Mouse (Mus musculus) layer of hippocampus, postnatal 25 days (tissue): Measurements from ENCODE around the gene Des. TPM values are rescaled to one million over a fixed set of nuclear protein-coding genes. Genes with fewer than 3 reads are reported as not detected.
A peak's percentile ranks its signal among the peaks of the same experiment; 100 is the strongest.

Experiments used
- DNase-seq, 2 experiments: peaks; one replicate each; pipeline ENCODE4 v3.0.0; 2022; ENCODE audit warnings: mixed read lengths in 2 of 2, low spot score in 1 of 2; ENCODE audit errors: extremely low spot score in 1 of 2
- total RNA-seq, 2 experiments: library from RNA; stranded (reverse); gene quantifications; 2 replicates each; pipeline ENCODE4 v1.2.3; 2021

Des gene
- total RNA-seq, 2 experiments from 2014 or later = 0.94 to 1.2 TPM

DNA sequence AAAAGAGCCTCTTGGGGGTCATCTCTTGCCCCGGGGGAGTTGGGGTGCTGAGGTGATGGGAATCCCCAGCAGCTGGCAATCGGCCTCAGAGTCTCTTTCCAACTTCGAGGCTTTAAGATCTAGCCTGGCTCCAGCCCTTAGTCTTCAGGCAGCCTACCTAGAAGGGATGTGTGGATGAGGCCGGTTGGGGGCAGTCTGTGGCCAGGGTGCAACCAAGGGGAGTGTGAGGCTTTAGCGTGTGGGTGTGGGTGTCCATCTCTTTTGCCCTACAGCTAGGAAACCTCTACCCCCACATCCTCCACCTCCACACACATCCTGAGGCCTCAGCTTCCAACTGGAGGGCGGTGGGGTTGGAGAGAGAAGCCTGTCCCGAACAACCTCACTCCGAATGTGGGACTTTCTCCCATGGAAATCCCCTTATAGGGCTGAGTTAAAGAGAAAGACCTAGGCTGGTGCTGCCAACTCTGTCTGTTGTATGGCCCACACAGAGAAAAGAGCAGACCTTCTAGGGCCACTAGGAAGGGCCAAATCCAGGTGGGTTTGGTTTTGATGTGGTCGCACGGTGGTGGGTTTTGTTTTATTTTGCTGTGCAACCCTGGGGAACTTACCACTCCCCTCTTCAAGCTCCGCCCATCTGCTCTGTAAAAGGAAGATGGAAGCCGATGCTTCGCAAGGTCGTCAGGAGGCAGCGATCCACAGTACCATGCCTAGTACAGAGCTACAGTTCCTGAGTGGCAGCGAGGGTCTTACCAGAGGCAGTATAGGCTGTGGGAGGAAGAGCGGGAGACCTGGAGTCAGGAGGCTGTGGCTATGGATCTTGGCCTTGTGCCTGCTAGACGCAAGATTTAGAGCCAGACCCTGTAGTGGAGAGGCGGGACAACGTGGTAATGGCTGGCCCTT, 14.8 kb upstream of the Des start:
- no peak for DNase-seq

DNA sequence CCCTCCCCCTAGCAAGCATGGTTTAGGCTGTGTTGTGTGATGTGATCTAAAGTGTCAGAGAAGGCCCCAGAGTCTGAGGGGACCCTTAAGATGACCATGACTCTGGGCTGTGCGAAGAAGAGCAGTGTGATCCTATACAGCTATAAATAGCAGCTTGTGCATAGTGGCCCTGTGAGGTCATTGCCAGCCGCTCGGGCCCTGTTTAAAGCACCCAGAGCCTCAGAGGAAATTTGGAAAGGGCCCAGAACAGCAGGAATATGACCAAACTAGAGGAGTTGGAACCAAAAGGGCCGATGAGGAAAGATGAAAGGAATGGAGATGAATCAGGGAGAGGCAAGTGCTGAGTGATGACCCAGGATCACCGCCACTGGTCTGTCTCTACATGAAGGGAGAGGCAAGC, 12.8 kb upstream of the Des start:
- no peak for DNase-seq

GRCm38 (mm10) chr1:75349275-75349674, 10.9 kb upstream of the Des start:
- no peak for DNase-seq

DNA sequence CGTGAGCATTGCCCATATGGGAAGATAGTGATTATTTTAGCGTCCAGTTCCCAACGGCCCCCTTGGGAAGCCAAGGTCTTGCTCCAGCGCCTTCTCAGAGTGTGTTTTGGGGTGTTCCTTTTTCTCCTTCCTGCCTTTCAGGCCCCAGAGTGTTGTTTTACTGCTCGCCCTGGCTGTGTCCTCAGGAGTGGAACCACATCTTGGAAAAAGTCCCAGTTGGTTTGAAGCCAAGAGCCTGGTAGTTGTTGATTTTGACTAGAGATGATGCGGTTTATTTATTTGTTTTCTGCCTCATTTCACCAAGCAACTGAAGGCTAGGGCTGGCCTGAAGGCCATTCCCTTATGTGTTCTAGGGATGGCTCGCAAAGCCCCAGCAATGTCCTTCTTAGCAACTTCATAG, 2.9 kb upstream of the Des start:
- peak in 1 of 2 experiments; percentile 37 for DNase-seq

DNA sequence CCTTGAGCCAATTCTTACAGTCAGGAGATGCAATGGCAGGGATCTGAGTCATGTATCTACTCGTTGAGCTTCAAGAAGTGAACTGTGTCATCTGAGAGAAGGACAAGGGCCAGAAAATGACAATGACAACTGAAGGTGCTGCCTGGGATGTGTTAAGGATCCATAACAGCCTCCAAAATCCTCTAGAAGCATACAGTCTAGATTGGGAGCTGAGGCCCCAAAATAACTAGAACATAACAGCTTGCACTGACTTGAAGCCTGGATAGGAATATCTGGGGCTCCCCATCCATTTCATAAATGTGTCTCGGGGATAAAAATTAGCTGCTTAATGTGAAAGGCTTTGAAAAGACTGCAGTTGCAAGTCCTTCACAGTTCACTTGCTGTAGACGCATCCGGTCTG, 2.1 kb upstream of the Des start:
- no peak for DNase-seq

DNA sequence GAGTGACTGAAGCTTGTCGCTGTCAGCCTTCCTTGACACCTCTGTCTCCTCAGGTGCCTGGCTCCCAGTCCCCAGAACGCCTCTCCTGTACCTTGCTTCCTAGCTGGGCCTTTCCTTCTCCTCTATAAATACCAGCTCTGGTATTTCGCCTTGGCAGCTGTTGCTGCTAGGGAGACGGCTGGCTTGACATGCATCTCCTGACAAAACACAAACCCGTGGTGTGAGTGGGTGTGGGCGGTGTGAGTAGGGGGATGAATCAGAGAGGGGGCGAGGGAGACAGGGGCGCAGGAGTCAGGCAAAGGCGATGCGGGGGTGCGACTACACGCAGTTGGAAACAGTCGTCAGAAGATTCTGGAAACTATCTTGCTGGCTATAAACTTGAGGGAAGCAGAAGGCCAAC, 783 bp upstream of the Des start:
- DNase-seq = no peak

- DNase-seq = no peak
These were observed 994 bp downstream of the Des start for GRCm38 (mm10) chr1:75361123-75361522.

DNA sequence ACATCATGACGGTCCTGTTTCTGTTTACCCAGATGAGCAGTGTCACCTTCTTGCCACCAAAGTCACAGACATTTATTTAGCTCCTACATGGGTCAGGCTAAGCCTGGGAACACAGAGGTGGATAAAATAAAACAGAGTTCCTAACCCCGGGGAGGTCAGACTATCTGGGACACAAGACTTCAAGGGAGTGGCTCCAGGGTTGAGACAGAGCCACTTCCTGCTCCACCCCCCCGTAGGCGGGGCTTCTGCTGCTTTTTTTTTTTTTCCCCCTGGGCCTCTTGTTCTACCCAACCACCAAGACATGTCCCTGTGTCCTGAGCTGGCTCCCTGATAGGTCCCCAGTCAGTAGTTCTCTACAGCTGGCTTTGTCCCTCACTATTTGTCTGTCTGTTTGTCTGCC, 1.6 kb downstream of the Des start:
- no peak for DNase-seq

DNA sequence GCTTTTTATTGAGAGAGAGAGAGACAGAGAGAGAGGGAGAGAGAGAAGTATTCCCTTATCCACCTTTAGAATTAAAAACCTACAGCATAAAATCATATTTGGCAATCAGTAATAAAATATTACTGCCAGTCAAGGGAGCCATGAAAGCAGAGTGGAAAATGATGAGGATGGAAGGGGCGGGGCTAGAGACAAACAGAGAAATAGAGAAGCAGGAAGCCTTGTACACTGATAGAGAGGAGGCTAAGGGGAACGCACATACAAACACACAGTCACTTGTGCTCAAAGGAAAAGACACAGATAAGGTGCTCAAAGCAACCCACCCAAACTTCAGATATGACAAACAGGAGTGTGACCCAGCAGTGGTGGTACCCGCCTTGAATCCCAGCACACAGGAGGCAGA, 3.7 kb downstream of the Des start:
- DNase-seq = no peak

DNA sequence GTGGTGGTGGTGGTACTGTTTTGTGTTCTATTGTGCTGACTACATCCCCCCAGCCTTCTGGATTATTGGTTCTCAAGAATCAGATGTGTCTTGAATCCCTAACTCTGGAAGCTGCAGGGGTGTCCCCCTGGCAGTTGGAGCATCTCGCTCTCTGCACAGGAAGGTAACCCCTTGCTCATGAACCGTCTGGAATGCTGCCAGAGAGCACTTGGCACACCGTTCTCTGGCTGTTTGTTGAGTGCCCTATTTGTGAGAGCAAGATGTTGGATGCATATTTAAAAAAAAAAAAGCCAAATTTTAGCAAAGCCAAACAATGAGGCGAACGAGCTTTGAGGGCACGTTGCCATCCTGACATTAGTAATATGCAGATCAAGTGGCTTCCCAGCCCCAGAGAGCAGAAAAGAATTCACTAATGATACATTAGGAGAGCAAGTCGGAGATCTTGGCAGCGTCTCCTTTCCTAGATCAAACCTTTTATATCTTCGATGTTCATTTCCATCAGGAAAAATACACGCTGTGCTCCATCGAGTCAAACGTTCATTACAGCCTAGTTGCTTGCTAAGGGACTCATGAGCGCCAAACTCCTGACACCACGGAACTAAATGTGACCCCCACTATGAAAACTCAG, 5.5 kb downstream of the Des start:
- DNase-seq = no peak

GRCm38 (mm10) chr1:75369360-75369983, 9.3 kb downstream of the Des start:
- no peak for DNase-seq

- no peak for DNase-seq
These were observed 10.0 kb downstream of the Des start for GRCm38 (mm10) chr1:75369984-75370660.

DNA sequence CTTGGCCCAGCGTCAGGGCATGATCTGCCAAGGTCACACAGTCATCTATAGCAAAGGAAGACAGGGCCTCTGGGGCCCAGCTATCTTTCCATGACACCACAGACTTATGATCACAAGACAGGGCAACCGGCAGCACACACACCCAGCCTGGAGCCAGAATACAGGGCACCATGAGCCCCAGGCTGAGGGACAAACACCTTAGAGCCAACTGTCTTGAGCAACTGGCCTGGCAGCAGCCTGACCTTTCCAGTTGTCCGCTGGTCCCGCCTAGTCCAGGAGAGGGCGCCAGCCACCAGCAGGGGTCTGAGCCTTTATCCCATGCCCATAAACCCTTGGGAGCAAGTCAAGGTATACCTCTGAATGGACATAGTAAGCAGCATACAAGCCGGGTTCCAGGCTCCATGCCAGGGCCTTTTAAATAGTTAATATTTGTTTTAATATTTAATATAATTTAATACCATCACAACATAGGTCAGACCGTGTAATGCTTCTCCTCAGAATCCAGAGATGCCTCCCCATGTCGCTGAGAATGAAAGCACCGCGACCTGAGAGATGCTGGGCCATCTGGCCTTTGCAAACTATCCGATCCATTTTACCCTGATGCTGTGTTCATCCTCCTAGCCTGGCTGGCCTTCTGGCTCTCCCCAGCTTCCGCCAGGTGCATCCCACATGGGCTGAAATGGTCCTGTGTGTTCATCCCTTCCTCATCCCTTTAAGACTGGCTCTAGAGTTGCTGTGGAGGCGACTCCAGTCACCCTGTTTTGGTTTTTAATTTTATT, 11.4 kb downstream of the Des start:
- DNase-seq = no peak

GRCm38 (mm10) chr1:75372450-75372849, 12.3 kb downstream of the Des start:
- DNase-seq = no peak

DNA sequence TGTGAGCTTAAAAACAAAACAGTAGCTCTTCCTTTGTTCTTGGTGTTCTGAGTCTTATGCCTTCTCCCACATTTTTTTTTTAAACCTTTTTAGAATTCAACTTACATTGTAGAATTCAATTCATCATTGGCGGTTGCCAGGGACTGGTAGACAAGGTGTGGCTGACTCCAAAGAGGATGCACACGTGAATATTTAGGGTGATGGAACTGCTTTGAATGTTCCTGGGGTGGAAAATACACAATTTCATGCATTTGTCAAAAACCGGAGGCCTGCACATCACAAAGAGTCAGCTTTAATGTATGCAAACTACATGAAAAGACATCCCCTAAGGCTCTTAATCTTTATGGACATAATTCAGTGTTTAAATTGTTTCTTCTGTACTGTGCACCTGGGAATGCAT, 13.1 kb downstream of the Des start:
- no peak for DNase-seq

DNA sequence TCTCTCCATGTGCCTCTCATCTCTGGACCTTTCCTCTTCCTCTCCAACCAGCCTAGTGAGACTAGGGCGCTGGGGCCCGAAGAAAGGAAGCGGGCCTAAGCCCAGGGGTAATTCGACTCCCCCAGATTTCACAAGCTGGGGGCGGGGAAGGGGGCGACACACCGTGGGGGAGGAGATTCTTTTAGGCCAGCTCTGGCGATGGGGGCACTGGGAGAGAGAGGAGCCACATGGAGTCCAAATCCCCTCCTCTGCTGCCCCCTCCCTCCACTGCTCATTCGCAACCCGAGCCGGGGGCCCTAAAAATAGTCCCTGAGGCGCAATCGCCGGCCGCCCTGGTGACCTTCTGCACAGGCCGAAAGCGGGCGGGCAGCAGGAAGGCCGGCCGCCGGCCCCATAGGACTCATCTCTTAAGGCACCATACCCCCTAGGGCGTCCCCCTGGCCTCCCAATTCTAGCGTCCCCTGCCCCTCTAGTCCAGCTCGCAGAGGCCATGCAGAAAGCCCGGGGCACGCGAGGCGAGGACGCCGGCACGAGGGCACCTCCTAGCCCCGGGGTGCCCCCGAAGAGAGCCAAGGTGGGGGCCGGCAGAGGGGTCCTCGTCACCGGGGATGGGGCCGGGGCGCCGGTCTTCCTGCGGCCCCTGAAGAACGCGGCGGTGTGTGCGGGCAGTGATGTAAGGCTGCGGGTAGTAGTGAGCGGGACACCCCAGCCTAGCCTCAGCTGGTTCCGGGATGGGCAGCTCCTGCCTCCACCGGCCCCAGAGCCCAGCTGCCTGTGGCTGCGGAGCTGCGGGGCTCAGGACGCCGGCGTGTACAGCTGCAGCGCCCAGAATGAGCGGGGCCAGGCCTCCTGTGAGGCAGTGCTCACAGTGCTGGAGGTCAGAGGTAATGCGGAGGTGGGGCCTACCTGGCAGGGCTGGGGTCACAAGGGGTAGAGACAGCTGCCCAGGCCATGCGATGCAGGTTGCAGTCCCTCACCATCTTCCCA, 15.1 kb downstream of the Des start, which contains the start of gene Speg:
TSS of gene Speg (plus strand) at position 348 of the 987 bp plus-strand sequence.
- DNase-seq = no peak

DNA sequence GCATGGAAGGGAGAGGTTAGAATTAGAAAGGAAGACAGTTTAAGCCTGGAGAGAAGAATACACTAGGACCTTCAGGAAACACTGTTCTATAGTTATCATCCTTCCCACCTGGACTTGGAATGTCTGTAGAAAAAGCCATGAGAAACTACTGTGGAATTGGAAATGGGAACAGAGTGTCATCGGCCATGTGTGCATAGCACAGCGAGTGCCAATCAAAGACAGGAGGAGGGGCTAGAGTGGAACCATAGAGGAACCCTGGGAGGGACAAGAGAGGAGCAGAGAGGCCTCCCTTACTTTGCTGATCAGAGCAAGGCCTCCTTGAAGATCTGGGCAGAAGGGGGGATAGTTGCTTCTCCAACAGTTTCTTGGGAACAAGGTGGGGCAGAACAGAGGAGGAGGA, 19.1 kb downstream of the Des start:
- no peak for DNase-seq

DNA sequence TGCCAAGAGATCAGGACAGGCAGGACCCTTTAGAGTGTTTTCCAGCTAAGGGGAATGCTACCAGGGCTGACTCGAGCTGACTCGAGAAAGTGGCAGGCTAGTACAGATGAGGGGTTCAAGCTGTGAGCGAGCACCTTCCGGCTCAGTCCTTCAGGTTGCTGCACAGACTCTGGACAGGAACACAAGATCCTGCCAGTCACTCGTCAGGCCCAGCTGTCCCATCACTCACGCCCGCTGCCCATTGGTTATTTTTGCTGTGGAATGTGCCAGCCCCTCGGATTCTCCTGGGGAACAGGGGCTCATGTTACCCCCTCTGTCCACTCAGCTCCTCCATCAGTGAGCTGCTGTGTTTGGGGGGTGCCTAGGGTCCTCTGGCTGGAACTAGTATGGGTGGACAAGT, 19.8 kb downstream of the Des start:
- DNase-seq = no peak

GRCm38 (mm10) chr1:75380951-75381350, 20.8 kb downstream of the Des start:
- no peak for DNase-seq
